Mouse (Mus musculus) cerebellum, postnatal 10 days (tissue): ENCODE data around the gene Usmg5.

Source experiments
- DNase-seq, 2 experiments: peaks; one replicate each; pipeline ENCODE4 v3.0.0; 2021; ENCODE audit warnings: mixed read lengths in 2 of 2

The Usmg5 gene

GRCm38 (mm10) chr19:47053471-47053870, 37.0 kb downstream of the Usmg5 start:
- DNase-seq: no peak

GRCm38 (mm10) chr19:47052927-47053326, 37.5 kb downstream of the Usmg5 start:
- DNase-seq: no peak

GRCm38 (mm10) chr19:47050271-47051032, 40.0 kb downstream of the Usmg5 start, which contains the start of gene Pcgf6:
Gene Pcgf6, minus strand, starts transcription at chr19:47050906.
- peak; percentile 90 to 94 for DNase-seq

- peak in 1 of 2 experiments; percentile 13 for DNase-seq
Observed at GRCm38 (mm10) chr19:47049840-47050239, 40.6 kb downstream of the Usmg5 start.

GRCm38 (mm10) chr19:47049061-47049460, 41.4 kb downstream of the Usmg5 start:
- DNase-seq: no peak

GRCm38 (mm10) chr19:47047236-47047833, 43.1 kb downstream of the Usmg5 start:
- no peak for DNase-seq

GRCm38 (mm10) chr19:47046343-47046742, 44.1 kb downstream of the Usmg5 start:
- no peak for DNase-seq

- peak in 1 of 2 experiments; percentile 45 for DNase-seq
Observed at GRCm38 (mm10) chr19:47043608-47044007, 46.8 kb downstream of the Usmg5 start.

- DNase-seq: no peak
Observed at GRCm38 (mm10) chr19:47040720-47041473, 49.5 kb downstream of the Usmg5 start.

GRCm38 (mm10) chr19:47036596-47036995, 53.9 kb downstream of the Usmg5 start:
- DNase-seq: no peak

- no peak for DNase-seq
Observed at GRCm38 (mm10) chr19:47034916-47035315, 55.5 kb downstream of the Usmg5 start.
